Mouse (Mus musculus) layer of hippocampus, adult 9-10 months (tissue): ENCODE results near the gene Cnr2.
"Not testable (repeated sequence)": the region's sequence is repeated elsewhere in the genome, so short reads cannot be mapped to it uniquely, and the experiment has no call there.

ENCODE experiments used
- DNase-seq: peaks from one replicate; pipeline ENCODE4 v3.0.0; 2022; ENCODE audit warnings: low spot score

The Cnr2 gene

DNA sequence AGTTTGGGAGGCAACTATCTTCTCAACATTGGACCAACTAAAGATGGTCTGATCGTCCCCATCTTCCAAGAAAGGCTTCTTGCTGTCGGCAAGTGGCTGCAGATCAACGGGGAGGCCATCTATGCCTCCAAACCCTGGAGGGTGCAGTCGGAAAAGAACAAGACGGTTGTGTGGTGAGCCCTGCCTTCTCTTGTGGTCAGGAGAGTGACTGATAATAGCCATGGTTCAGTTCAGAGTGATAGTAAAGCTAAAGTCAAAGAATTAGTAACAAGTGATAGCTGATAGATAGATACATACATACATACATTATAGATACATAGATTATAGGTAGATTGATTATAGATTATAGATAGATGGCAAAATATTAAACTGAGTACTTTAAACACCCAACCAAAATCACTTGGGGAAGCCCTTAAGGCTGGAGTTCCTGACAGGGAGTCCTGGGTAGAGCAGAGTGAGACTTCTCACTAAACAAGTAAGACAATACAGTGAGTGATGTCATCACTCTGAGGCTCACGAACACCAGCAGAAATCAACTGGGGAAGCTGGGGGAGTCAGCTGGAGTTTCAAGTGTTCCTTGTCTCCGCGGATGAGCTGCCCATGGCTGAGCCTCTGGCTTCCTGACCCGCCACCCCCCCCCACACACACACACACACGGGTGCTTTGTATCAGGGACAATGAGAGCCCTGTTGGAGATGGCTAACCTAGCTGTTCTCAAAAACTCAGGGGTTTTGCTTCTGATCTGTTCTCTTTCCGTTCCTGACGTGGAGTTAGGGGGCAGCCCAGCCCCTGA, 39.7 kb downstream of the Cnr2 start:
- DNase-seq: no peak

- no peak for DNase-seq
These were observed 40.3 kb downstream of the Cnr2 start for GRCm38 (mm10) chr4:135935502-135935901.

- DNase-seq: no peak
These were observed 43.7 kb downstream of the Cnr2 start for GRCm38 (mm10) chr4:135938858-135939257.

- DNase-seq: not testable (repeated sequence)
These were observed 45.8 kb downstream of the Cnr2 start for GRCm38 (mm10) chr4:135941026-135941425.

DNA sequence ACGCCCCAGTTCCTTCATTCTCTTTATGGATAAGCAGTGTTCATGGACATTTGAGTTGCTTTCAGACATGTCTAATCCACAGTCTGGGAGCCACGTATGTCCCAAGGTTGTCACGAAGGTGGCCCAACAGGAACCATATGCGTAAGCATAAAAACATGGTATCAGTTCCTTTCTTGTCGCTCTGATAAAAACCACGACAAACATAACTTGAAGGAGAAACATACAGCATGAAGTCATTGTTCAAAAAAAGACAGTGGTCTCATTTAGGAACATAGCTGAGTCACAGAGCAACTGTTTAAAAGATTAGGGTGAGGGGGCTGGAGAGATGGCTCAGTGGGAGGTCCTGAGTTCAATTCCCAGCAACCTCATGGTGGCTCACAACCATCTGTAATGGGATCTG, 47.0 kb downstream of the Cnr2 start:
- no peak for DNase-seq

DNA sequence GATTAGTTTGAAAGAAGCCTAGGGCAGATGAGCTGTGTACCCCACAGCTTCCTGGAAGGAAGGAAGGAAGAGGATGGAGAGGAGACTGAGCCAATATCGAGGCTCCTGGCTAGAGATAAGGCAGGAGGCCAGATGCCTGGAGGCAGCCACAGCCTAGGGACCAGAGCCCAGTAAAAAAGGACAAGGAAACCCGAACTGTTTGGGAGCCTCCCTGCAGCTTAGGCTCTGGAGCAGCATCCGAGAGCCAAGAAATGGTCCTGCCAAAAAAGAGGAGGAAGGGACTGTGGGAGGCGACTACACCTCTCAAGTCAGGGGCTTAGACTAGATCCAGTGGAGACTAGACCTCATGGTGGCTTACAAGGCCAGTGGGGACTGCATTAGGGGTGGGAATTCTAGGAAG, 48.2 kb downstream of the Cnr2 start:
- no peak for DNase-seq

- no peak for DNase-seq
These were observed 50.5 kb downstream of the Cnr2 start for GRCm38 (mm10) chr4:135945706-135946105.

DNA sequence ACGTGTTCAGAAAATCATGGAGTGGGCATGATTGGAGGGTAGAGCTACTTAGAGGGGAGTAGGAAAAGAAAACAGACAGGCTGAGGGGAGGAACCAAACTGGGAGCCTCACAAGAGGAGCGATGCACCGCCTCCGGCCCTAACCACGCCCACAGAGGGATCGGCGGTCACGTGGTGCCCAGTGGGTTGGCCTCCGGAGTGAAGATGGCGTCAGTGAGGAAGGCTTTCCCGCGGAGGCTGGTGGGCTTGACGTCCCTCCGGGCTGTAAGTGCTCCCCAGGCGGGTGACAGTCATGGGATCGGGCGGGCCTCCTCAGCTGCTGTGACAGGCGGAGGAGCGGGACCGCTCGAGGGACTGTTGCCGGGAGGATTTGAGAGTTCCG, 51.1 kb downstream of the Cnr2 start, which contains the start of gene Hmgcl:
TSS of gene Hmgcl (plus strand) at position 171 of the 381 bp plus-strand sequence.
- DNase-seq: peak; percentile 82

GRCm38 (mm10) chr4:135946659-135947301, 51.6 kb downstream of the Cnr2 start:
- DNase-seq: no peak

- DNase-seq: no peak
These were observed 52.9 kb downstream of the Cnr2 start for GRCm38 (mm10) chr4:135948142-135948541.

GRCm38 (mm10) chr4:135949475-135949874, 54.3 kb downstream of the Cnr2 start:
- no peak for DNase-seq

DNA sequence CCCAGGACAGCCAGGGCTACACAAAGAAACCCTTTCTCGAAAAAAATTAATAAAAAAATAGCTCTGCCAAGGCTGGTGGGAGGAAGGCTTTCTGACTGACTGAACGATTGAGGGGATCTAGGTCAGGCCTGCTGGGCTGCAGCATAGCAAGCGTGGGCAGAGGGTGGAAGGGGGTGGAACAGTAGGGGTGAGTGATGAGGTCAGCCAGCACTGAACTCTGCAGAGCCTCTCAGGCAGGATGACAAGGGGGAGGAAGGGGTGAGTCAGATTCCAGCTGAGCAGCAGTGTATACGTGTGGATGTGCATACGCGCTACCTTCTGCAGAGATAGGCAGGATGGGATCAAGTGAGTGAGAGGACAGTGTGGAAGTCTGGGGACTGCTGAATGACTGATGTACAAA, 54.7 kb downstream of the Cnr2 start:
- DNase-seq: no peak

- no peak for DNase-seq
These were observed 55.2 kb downstream of the Cnr2 start for GRCm38 (mm10) chr4:135950365-135950764.

GRCm38 (mm10) chr4:135951505-135951904, 56.3 kb downstream of the Cnr2 start:
- DNase-seq: no peak

DNA sequence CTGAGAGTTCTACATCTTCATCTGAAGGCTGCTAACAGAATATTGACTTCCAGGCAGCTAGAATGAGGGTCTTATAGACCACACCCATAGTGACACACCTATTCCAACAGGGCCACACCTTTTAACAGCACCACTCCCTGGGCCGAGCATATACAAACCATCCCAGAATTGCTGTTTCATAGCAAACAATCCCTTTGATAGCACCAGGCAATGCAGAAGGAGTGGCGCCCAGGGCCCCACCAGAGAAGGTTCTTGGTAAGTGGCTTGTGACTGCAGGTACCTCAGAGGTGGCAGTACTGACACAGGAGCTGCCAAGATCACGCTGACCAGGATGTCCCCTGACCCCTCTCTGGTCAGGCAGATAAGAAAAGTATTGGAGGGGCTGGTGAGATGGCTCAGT, 58.0 kb downstream of the Cnr2 start:
- DNase-seq: no peak

GRCm38 (mm10) chr4:135954241-135954640, 59.0 kb downstream of the Cnr2 start:
- no peak for DNase-seq

GRCm38 (mm10) chr4:135955886-135956285, 60.7 kb downstream of the Cnr2 start:
- DNase-seq: no peak

DNA sequence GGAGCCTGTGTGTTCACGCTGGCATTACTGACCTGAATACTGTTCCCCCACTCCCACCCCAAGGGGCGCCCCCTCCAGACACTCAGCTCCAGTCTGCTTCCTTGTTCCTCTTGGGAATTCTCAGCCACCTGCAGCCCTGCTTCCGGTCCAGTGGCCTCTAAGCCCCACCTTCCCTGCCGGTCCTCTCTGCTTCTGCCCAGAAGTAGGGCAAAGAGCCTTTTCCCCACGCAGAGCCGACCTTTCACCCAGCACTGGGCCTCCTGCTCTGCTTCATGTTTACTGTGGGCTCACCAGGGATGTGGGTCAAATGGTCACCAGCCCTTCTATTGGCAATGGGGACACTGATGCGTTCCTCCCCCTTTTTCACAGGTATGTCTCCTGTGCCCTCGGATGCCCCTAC, 63.2 kb downstream of the Cnr2 start:
- DNase-seq: no peak

- DNase-seq: no peak
These were observed 65.5 kb downstream of the Cnr2 start for GRCm38 (mm10) chr4:135960717-135961116.

DNA sequence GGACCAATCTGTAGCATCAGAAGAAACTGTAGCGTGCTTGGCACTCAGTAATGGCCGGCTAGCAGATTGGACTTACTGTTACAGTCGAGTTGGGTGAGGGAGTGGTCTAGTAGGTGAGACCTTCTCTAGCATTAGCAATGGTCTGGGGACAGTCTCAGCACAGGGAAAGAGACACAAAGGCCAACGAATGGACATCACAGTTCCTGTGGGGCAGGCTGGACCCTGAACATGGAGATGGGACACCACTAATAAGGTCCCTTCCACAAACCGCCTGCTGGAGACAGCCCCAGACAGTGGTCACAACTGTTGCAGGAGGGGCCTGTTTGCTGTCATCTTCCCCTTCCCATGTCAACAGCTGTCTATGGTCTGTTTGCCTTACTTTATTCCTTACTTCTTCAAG, 66.5 kb downstream of the Cnr2 start:
- no peak for DNase-seq

- no peak for DNase-seq
These were observed 67.0 kb downstream of the Cnr2 start for GRCm38 (mm10) chr4:135962198-135962597.

- no peak for DNase-seq
These were observed 67.8 kb downstream of the Cnr2 start for GRCm38 (mm10) chr4:135962946-135963345.

- DNase-seq: no peak
These were observed 68.4 kb downstream of the Cnr2 start, which contains the start of gene Gale for GRCm38 (mm10) chr4:135963457-135964193. Gene Gale, plus strand, starts transcription at chr4:135963727.
